Mouse (Mus musculus) kidney, embryonic 14.5 days (tissue): ENCODE data around the gene Gm40193. TPM values are rescaled to one million over a fixed set of nuclear protein-coding genes. Genes with fewer than 3 reads are reported as not detected.
"Not testable (repeated sequence)": the region's sequence is repeated elsewhere in the genome, so short reads cannot be mapped to it uniquely, and the experiment has no call there.

Experiments used
- ATAC-seq: fragments of 200-750 bp; cut with Nextera tagmentation; 2 replicates; pipeline ENCODE4 v1.8.0; 2017; ENCODE audit warnings: moderate number of reproducible peaks, mild to moderate bottlenecking, moderate TSS enrichment, moderate library complexity; ENCODE audit not compliant: low FRiP score, low TSS enrichment
- H3K27ac ChIP-seq: fragments of 300-500 bp; sonication (generic); 2 replicates; pipeline ENCODE4 v1.5.1; 2014; ENCODE audit warnings: low read depth, mild to moderate bottlenecking, low read length, moderate library complexity, mixed read lengths
- H3K27me3 ChIP-seq: fragments of 300-500 bp; sonication (generic); 2 replicates; pipeline ENCODE4 v1.6.1; 2014; ENCODE audit warnings: mild to moderate bottlenecking, low read length; ENCODE audit not compliant: control insufficient read depth, insufficient read depth
- H3K36me3 ChIP-seq: fragments of 300-500 bp; sonication (generic); 2 replicates; pipeline ENCODE4 v1.6.1; 2014; ENCODE audit warnings: low read length, mixed read lengths; ENCODE audit not compliant: control insufficient read depth, insufficient read depth
- H3K4me1 ChIP-seq: fragments of 300-500 bp; sonication (generic); 2 replicates; pipeline ENCODE4 v1.6.1; 2014; ENCODE audit warnings: low read length, mixed read lengths; ENCODE audit not compliant: control insufficient read depth, insufficient read depth
- H3K4me2 ChIP-seq: fragments of 300-500 bp; sonication (generic); replicated peaks from 2 replicates; pipeline ENCODE4 v1.6.1; 2014; ENCODE audit warnings: low read depth, mild to moderate bottlenecking, low read length
- H3K4me3 ChIP-seq: fragments of 300-500 bp; sonication (generic); 2 replicates; pipeline ENCODE4 v1.5.1; 2014; ENCODE audit warnings: mild to moderate bottlenecking, low read length
- H3K9ac ChIP-seq: fragments of 300-500 bp; sonication (generic); 2 replicates; pipeline ENCODE4 v1.6.1; 2014; ENCODE audit warnings: low read depth, mild to moderate bottlenecking, low read length, moderate library complexity
- H3K9me3 ChIP-seq: fragments of 300-500 bp; sonication (generic); 2 replicates; pipeline ENCODE4 v1.6.1; 2016; ENCODE audit warnings: low read length; ENCODE audit not compliant: control insufficient read depth
- WGBS: fragments of 180-500 bp; shearing (Covaris S2); extraction: QIAGEN DNeasy Blood & Tissue Kit; methylation state at CpG from one replicate; pipeline ENCODE4 v1.1.7; 2014; 5-methylcytosine and 5-hydroxymethylcytosine counted together
- polyA plus RNA-seq: library from polyadenylated mRNA; unstranded; fragments of >200 nt; fragmentation: Nextera tagmentation; extraction: Ambion mirVana; gene quantifications from 2 replicates; pipeline ENCODE4 v1.2.1, GENCODE M21; 2014

Gm40193 gene
- polyA plus RNA-seq, 1 experiment from 2014 or later: not detected

DNA sequence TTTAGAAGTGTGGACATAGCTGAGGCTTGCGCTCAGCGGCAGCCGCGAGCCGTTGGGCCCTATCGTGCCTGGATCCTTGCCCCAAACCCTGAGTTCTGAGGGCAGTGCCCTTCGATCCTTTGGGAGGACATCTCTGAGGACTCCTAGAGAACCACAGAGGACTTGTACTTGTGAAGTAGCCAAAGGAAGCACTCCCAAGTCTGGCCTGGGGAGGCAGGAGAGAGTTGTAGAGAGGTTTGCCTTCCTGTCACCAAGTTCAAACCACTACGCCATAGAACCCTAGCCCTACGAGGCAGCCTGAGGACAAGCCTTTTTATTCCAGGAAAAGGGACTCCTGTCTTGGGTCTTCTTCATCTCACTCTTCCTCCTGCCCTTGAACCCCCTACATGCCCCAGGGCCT is 24.8 kb upstream of the Gm40193 start:
- no peak for ATAC-seq
- H3K4me3 ChIP-seq: no peak overlapping the region
- H3K4me1 ChIP-seq: peaks cover 6% of the 10 kb centered on the region; the same call in 1 of the 2 replicates
- H3K4me2 ChIP-seq: no peak overlapping the region
- WGBS: 87% methylated on average over 9 of the region's 9 CpGs
- no peaks in the 10 kb centered on the region for H3K27me3 ChIP-seq
- H3K27ac ChIP-seq: no peak overlapping the region
- no peaks in the 10 kb centered on the region for H3K36me3 ChIP-seq
- H3K9ac ChIP-seq: no peak overlapping the region
- H3K9me3 ChIP-seq: no peaks in the 10 kb centered on the region

DNA sequence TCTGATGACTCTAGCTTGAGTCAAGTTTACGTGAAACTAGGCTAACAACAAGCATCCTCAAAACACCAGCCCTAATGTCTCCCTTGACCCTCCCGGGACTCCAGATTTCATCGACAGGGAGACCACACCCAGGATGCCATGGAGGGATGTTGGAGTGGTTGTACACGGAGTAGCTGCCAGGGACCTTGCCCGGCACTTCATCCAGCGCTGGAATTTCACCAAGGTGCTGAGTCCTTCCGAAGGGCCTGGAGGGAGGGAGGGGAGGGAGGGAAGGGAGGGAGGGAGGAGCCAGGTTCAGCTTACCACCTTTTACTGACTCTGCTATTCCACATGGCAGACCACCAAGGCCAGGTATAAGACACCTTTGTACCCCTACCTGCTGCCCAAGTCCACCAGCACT is 21.2 kb upstream of the Gm40193 start:
- Histone ChIP-seq H3K4me1 (0 out of 2 replicates have a peak, but pooled peaks cover 2% of the 10 kb centered on the region), H3K4me2 (no peak overlapping the region), H3K4me3 (no peak overlapping the region), H3K9me3 (no peaks in the 10 kb centered on the region), H3K27me3 (no peaks in the 10 kb centered on the region), H3K27ac (no peak overlapping the region), H3K9ac (no peak overlapping the region), H3K36me3 (no peaks in the 10 kb centered on the region)
- ATAC-seq: no peak
- 17% methylated on average over 6 of the region's 7 CpGs for WGBS

DNA sequence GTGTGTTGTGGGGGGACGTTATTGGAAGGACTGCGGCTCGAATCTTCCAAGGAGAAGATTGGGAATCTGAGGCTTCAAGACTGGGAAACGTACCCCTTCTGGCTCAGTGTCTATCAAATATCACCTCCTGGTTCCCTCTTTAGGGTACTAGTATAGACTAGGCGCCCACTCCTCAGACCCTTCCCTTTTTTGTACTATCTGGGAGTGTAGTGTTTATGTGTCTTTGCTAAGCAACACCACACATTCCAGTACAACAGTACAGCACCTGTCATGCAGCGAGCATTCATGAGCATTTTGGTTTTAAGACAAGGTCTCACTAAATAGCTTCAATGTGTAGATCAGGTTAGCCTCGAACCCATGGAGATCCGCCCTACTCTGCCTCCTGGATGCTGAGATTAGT is 18.8 kb upstream of the Gm40193 start:
- ATAC-seq: no peak
- Histone ChIP-seq H3K4me2 (no peak overlapping the region), H3K4me1 (0 out of 2 replicates have a peak, but pooled peaks cover 2% of the 10 kb centered on the region), H3K36me3 (no peaks in the 10 kb centered on the region), H3K27ac (no peak overlapping the region), H3K4me3 (no peak overlapping the region), H3K9ac (no peak overlapping the region), H3K27me3 (no peaks in the 10 kb centered on the region), H3K9me3 (no peaks in the 10 kb centered on the region)
- WGBS: 86% methylated on average over 8 of the region's 8 CpGs

DNA sequence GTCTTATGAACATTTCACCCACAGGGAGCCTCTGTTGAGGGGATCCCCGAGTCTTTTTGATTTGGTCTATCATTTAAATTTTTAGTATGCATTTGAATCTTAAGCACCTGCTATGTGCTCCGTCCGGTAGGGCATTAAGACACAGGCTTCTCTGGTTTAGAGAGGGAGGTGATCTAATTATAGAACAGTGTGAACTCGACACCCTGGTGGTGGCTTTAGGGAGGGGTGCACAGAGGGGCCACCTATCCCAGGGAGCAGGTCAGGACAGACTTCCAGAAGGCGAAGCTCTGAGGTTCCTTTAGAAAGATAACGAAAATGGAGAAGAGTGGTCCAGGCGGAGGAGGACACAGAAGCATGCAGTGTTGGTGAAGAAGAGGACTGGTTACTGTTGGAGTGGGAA is 11.8 kb upstream of the Gm40193 start:
- Histone ChIP-seq H3K27ac (no peak overlapping the region), H3K9me3 (no peaks in the 10 kb centered on the region), H3K4me1 (no peaks in the 10 kb centered on the region), H3K4me3 (no peak overlapping the region), H3K36me3 (no peaks in the 10 kb centered on the region), H3K27me3 (0 out of 2 replicates have a peak, but pooled peaks cover 2% of the 10 kb centered on the region), H3K9ac (no peak overlapping the region), H3K4me2 (no peak overlapping the region)
- ATAC-seq: no peak
- WGBS: 54% methylated on average over 7 of the region's 7 CpGs

DNA sequence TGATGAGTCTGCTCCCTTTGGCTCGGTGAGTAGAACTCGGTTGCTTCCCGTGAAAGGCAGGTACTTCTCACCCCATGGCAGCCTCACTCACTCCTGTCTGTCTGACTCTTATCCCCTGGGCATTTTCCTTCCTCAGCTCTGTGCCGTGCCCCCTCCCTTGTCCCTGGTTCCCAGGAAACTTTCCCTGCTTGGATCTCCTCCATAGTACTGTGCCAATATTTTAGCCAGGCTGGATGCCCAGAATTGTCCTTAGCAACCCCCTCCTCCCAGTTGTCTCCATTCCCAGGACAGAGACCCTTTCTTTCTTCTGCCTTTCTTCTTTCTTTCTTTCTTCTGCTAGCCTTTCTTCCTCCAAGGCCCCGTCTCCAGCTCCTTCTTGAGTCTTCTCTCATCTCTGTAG is 8.7 kb upstream of the Gm40193 start:
- Histone ChIP-seq H3K27me3 (0 out of 2 replicates have a peak, but pooled peaks cover 2% of the 10 kb centered on the region), H3K36me3 (no peaks in the 10 kb centered on the region), H3K4me2 (no peak overlapping the region), H3K9me3 (no peaks in the 10 kb centered on the region), H3K4me3 (no peak overlapping the region), H3K9ac (no peak overlapping the region), H3K27ac (no peak overlapping the region), H3K4me1 (no peaks in the 10 kb centered on the region)
- WGBS: 81% methylated on average over 5 of the region's 5 CpGs
- no peak for ATAC-seq

DNA sequence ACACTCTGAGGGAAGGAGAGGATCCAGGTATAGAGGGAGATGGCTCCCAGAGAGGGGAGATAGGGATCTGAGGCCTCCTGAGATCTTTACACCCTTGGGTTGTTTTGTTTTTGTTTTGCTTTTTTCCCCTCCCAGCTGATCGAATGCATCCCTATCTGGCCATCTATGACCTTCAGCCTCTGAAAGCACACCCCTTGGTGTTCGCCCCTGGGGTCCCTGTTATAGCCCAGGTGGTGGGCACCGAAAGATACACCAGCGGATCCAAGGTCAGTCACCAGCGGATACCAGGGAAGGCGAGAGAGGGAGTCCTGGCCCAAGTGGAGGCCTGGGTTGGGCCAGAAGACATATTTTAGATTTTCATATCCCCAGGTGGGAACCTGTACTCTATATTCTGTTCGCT is 8.2 kb upstream of the Gm40193 start:
- Histone ChIP-seq H3K27me3 (0 out of 2 replicates have a peak, but pooled peaks cover 2% of the 10 kb centered on the region), H3K4me1 (no peaks in the 10 kb centered on the region), H3K9me3 (no peaks in the 10 kb centered on the region), H3K36me3 (no peaks in the 10 kb centered on the region), H3K9ac (no peak overlapping the region; the same call in 1 of the 2 replicates), H3K4me3 (peak overlapping the region; percentile 62; the same call in 1 of the 2 replicates), H3K4me2 (peak overlapping the region; percentile 89), H3K27ac (no peak overlapping the region)
- no peak for ATAC-seq
- 82% methylated on average over 7 of the region's 7 CpGs for WGBS

DNA sequence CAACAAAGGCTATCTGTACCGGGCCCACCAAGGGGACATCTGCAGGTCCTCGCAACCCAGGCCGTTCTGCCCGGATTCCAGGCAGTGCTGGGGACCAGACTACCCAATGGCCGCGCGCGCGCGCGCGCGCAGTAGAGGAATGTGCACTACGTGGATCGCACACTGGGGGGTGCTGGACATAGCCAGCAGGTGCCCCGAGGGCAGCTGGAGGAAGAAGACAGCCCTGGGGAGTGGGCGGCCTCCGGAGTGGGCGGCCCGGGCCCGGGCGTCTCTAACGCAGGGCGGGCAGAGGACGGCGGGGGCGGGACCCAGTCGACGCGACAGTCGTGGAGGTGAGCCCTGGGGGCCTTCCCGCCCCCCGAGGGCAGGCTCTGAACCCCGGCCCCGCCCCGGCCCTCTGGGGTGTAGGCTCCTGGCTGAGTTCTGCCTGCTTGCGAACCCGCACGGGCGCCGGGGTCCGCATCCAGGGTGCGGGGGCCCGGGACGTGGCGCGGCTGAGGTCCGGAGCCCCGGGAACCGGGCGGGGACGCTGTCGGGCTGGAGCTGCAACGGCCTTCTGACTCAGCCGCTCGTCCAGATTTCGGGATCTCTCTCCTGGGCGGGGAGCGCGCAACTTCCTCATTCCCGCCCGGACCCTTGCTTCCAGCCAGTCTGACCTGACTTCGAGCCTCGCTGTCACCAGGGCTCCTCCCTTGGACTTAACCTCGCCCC is 7.3 kb upstream of the Gm40193 start, which contains the start of gene Pld2:
Gene Pld2, plus strand, starts transcription at position 188 of the 711 bp plus-strand sequence.
- ATAC-seq: peak; percentile 97
- 0 out of 2 replicates have a peak, but pooled peaks cover 2% of the 10 kb centered on the region for H3K27me3 ChIP-seq
- no peaks in the 10 kb centered on the region for H3K36me3 ChIP-seq
- peak within 1 kb of the TSS; percentile 89 for H3K4me2 ChIP-seq
- H3K27ac ChIP-seq: no peak within 1 kb of the TSS
- no peaks in the 10 kb centered on the region for H3K4me1 ChIP-seq
- peak within 1 kb of the TSS; percentile 62 for H3K4me3 ChIP-seq
- H3K9ac ChIP-seq: peak within 1 kb of the TSS; percentile 69
- WGBS: under 1% methylated on average over 55 of the region's 65 CpGs
- H3K9me3 ChIP-seq: no peaks in the 10 kb centered on the region

DNA sequence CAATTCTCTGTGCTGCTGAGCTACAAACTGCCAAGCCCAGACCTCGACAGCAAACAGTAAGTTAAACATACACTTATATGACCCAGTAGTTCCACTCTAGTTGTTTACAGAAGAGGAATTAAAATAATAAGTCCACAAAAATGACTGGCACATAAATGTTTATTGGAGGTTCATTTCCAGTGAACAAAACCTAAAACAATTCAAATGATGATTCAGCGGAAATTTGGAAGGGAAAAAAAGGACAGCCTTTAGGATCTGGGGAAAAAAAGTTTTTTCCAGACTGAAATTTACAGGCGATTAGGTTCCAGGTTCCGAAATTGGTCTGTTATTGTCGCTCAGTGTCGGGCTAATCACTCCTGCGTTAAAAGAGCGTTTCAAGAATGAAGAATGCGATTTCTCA is 6.7 kb upstream of the Gm40193 start:
- WGBS: 17% methylated on average over 9 of the region's 9 CpGs
- Histone ChIP-seq H3K27ac (no peak overlapping the region), H3K9me3 (no peaks in the 10 kb centered on the region), H3K9ac (peak overlapping the region; percentile 69; the same call in 1 of the 2 replicates), H3K36me3 (no peaks in the 10 kb centered on the region), H3K4me1 (no peaks in the 10 kb centered on the region), H3K27me3 (0 out of 2 replicates have a peak, but pooled peaks cover 2% of the 10 kb centered on the region), H3K4me2 (peak overlapping the region; percentile 89), H3K4me3 (peak overlapping the region; percentile 62)
- no peak for ATAC-seq

DNA sequence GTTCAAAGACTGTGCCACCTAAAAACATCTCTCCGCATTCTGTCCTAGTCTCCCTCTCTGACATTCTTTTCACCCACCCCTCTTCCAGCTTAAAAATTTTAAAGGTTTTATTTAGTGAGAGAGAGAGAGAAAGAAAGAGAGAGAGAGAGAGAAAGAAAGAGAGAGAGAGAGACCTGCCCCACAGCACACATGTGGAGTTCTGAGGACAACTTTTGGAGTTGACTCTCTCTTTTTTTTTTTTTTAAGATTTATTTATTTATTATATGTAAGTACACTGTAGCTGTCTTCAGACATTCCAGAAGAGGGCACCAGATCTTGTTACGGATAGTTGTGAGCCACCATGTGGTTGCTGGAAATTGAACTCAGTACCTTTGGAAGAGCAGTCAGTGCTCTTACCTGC is 1.7 kb downstream of the Gm40193 start:
- not testable (repeated sequence) for H3K27me3 ChIP-seq, H3K27ac ChIP-seq, H3K4me2 ChIP-seq, H3K4me3 ChIP-seq, H3K9me3 ChIP-seq, ATAC-seq, H3K4me1 ChIP-seq, H3K9ac ChIP-seq
- WGBS: 84% methylated on average over 2 of the region's 2 CpGs
- peaks cover 28% of the 10 kb centered on the region for H3K36me3 ChIP-seq
